Mouse (Mus musculus) midbrain, embryonic 16.5 days (tissue): ENCODE measurements around the gene Btbd6. TPM values are rescaled to one million over a fixed set of nuclear protein-coding genes. Genes with fewer than 3 reads are reported as not detected.
A peak's percentile ranks its signal among the peaks of the same experiment; 100 is the strongest.

Source experiments
- ATAC-seq: fragments of 200-750 bp; cut with Nextera tagmentation; 2 replicates; pipeline ENCODE4 v1.8.0; 2017; ENCODE audit warnings: moderate TSS enrichment
- H3K27ac ChIP-seq: fragments of 300-500 bp; sonication (generic); 2 replicates; pipeline ENCODE4 v1.5.1; 2014; ENCODE audit warnings: mild to moderate bottlenecking, low read length, mixed read lengths
- H3K27me3 ChIP-seq: fragments of 300-500 bp; sonication (generic); 2 replicates; pipeline ENCODE4 v1.6.1; 2014; ENCODE audit warnings: low read depth, low read length, mixed read lengths; ENCODE audit not compliant: control insufficient read depth, insufficient read depth
- H3K36me3 ChIP-seq: fragments of 300-500 bp; sonication (generic); 2 replicates; pipeline ENCODE4 v1.6.1; 2014; ENCODE audit warnings: mild to moderate bottlenecking, low read length, moderate library complexity, mixed read lengths; ENCODE audit not compliant: control insufficient read depth, insufficient read depth
- H3K4me1 ChIP-seq: fragments of 300-500 bp; sonication (generic); 2 replicates; pipeline ENCODE4 v1.6.1; 2014; ENCODE audit warnings: mild to moderate bottlenecking, low read length, mixed read lengths; ENCODE audit not compliant: control insufficient read depth, insufficient read depth
- H3K4me2 ChIP-seq: fragments of 300-500 bp; sonication (generic); 2 replicates; pipeline ENCODE4 v1.6.1; 2014; ENCODE audit warnings: mild to moderate bottlenecking, low read length, mixed read lengths
- H3K4me3 ChIP-seq: fragments of 300-500 bp; sonication (generic); 2 replicates; pipeline ENCODE4 v1.5.1; 2014; ENCODE audit warnings: low read depth, mild to moderate bottlenecking, low read length, moderate library complexity, mixed read lengths
- H3K9ac ChIP-seq: fragments of 300-500 bp; sonication (generic); 2 replicates; pipeline ENCODE4 v1.6.1; 2014; ENCODE audit warnings: low read depth, low read length, mixed read lengths
- H3K9me3 ChIP-seq: fragments of 300-500 bp; sonication (generic); replicated peaks from 2 replicates; pipeline ENCODE4 v1.6.1; 2014; ENCODE audit warnings: mild to moderate bottlenecking, low read length, mixed read lengths; ENCODE audit not compliant: control insufficient read depth, poor library complexity, severe bottlenecking
- whole genome bisulfite sequencing: fragments of 180-500 bp; shearing (Covaris S2); extraction: QIAGEN DNeasy Blood & Tissue Kit; methylation state at CpG from one replicate; pipeline ENCODE4 v1.1.7; 2014; 5-methylcytosine and 5-hydroxymethylcytosine counted together
- polyA plus RNA-seq: library from polyadenylated mRNA; unstranded; fragments of >200 nt; fragmentation: Nextera tagmentation; extraction: Ambion mirVana; gene quantifications from 2 replicates; pipeline ENCODE4 v1.2.1, GENCODE M21; 2015

Gene Btbd6
- polyA plus RNA-seq, 1 experiment from 2014 or later: 55.5 TPM

DNA sequence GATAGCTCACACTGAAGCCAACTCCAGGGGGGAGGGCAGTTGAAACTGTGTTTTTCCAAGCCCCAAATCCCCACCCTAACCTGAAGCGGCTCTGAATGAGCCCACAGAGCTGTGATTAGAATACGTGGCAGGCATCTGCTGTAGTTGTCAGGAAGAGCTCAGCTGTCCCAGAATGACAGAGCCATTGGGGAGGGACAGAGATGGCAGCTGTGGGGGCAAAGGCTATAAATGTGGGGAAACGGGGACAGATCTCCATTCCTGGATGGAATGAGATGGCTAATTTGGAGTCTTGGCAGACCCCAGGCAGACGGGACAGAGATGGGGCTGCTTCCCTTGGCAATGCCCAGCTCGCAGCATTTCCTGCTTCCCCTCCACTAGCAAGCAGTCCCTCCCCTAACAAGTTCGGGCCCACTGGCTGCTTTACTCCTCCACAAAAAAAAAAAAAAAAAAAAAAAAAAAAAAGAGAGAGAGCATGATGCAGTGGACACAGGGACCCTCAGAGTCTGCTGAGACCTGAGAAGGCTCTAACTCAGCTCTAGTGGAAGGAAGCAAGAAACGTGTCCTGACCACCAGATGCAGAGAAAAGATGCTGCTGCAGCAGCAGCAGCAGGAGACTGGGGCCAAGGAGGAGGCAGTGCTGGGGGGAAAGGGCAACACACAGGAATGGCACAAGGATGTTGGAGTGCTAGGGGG, 25.0 kb upstream of the Btbd6 start:
- Histone ChIP-seq H3K4me3 (no peak overlapping the region), H3K9me3 (no peaks in the 10 kb centered on the region), H3K27me3 (no peaks in the 10 kb centered on the region), H3K4me1 (peaks cover 5% of the 10 kb centered on the region; the same call in 1 of the 2 replicates), H3K27ac (peak overlapping the region; percentile 89), H3K9ac (peak overlapping the region; percentile 12; the same call in 1 of the 2 replicates), H3K4me2 (no peak overlapping the region), H3K36me3 (no peaks in the 10 kb centered on the region)
- no peak for ATAC-seq
- WGBS: 26% methylated on average over 7 of the region's 7 CpGs

DNA sequence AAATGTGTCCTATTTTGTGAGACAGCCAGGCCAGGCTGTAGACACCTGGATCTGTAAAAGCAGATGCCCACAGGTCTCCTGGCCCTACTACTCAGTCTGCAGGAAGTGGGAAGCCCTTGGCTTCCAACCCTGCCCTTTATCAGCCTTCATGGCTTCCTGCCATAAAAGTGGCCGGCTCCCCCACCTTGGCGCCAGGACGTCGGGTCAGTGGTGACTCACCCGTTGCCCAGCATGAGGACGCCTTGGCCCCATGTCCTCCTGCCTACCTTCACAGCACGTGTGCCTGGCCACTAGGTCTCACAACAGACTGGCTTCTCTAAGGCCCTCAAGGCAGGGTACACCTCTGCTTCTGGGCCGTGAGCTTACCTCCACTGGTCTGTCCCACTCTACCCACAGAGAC, 23.8 kb upstream of the Btbd6 start:
- Histone ChIP-seq H3K9me3 (no peaks in the 10 kb centered on the region), H3K9ac (no peak overlapping the region), H3K4me3 (no peak overlapping the region), H3K27me3 (no peaks in the 10 kb centered on the region), H3K4me1 (peaks cover 5% of the 10 kb centered on the region; the same call in 1 of the 2 replicates), H3K27ac (no peak overlapping the region), H3K36me3 (no peaks in the 10 kb centered on the region), H3K4me2 (no peak overlapping the region)
- ATAC-seq: no peak
- WGBS: 81% methylated on average over 8 of the region's 8 CpGs

DNA sequence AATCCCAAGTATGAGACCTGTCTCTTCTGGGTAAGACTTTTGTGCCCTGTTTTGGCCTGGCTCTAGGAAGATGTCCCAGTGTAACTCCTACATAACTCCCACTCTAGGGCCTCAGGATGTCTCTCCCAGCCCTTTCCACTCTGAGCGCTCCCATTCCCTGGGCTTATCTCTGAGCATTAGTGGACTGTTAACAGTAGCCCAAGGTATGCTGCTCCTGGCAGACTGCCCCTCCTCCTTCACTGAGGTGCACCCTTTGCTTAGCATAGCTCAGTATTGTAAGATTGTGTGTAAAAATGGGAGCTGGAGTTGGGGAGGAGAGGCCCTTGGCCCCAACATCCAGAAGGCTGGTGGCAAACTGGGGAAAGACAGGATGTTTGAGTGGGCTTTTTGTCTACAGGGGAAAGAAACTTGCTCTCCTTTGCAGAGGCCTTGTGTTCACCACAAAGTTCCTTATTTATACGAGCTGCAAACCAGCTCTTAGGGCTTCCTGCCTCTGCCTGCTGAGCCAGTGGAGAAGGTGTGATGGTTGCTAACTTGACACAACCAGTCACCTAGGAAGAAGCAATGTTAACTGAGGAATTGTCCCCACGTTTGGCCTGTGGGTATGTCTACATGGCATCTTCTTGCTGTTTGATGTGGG, 23.2 kb upstream of the Btbd6 start:
- H3K4me1 ChIP-seq: peaks cover 5% of the 10 kb centered on the region; the same call in 1 of the 2 replicates
- WGBS: 90% methylated on average over 3 of the region's 3 CpGs
- no peak overlapping the region for H3K9ac ChIP-seq
- H3K4me3 ChIP-seq: no peak overlapping the region
- no peak overlapping the region for H3K27ac ChIP-seq
- ATAC-seq: no peak
- H3K36me3 ChIP-seq: no peaks in the 10 kb centered on the region
- H3K4me2 ChIP-seq: no peak overlapping the region
- H3K27me3 ChIP-seq: no peaks in the 10 kb centered on the region
- no peaks in the 10 kb centered on the region for H3K9me3 ChIP-seq

DNA sequence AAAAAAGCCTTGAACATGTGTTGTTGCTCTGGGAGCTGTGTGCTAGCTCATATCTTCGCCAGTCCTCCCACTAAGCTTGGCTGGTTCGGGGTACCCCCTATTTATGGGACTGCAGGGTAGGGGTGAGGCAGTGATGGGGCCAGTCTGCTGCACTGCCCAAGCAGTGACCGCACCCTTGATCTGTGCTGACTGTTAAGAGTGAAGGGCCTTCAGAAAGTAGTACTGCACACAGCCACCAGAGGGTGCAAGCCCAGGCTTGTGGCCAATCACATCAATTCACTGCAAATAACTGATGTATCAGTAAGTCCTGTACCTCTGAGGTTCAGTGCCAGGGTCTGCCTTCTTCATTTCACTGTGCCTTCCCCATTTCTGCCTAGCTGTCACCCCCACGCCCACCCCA, 20.5 kb upstream of the Btbd6 start:
- peaks cover 2% of the 10 kb centered on the region; the same call in 1 of the 2 replicates for H3K4me1 ChIP-seq
- WGBS: 32% methylated on average over 4 of the region's 4 CpGs
- H3K27me3 ChIP-seq: no peaks in the 10 kb centered on the region
- no peak overlapping the region for H3K4me3 ChIP-seq
- no peak overlapping the region for H3K9ac ChIP-seq
- no peak for ATAC-seq
- H3K27ac ChIP-seq: no peak overlapping the region
- H3K4me2 ChIP-seq: no peak overlapping the region
- no peaks in the 10 kb centered on the region for H3K9me3 ChIP-seq
- H3K36me3 ChIP-seq: peaks cover 10% of the 10 kb centered on the region

DNA sequence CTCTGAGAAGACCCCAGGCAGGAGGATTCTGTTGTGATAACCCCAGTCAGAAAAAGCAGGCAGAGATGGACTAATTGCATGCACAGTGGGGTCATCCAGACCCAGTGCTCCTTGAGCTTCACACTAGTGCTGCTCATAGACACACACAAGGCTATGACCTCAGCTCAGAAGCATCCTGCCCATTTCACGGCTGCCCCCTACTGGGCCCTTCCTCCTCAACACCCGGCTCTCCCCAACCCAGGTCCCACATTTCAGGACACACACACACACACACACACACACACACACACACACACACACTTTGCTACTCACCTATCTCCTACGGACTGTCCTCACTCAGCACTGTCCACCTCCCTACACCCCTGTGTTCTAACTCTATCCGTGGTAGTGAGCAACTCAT, 18.0 kb upstream of the Btbd6 start:
- Histone ChIP-seq H3K4me3 (no peak overlapping the region), H3K27me3 (no peaks in the 10 kb centered on the region), H3K9ac (no peak overlapping the region), H3K4me1 (no peaks in the 10 kb centered on the region), H3K4me2 (no peak overlapping the region), H3K9me3 (no peaks in the 10 kb centered on the region), H3K36me3 (peaks cover 32% of the 10 kb centered on the region), H3K27ac (no peak overlapping the region)
- no peak for ATAC-seq
- WGBS: 38% methylated on average over 4 of the region's 4 CpGs

DNA sequence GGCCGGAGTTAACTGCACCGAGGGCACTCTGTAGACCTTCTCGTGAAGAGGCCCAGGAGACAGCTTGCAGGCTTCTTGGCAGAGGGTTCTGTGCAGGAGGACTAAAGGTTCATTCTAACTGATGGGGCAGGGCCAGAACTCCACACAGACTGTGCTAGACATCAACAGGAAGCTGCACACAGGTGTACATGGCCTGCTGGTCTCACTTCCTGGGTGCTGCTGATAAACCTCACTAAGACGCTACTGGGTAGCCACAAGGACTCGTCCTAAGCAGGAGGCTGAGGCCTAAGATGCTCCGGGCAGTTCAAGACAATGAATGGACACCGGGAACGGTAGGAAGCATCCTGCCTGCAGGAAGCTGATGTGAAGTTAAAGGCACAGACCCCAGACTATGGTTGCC, 16.9 kb upstream of the Btbd6 start:
- H3K4me1 ChIP-seq: no peaks in the 10 kb centered on the region
- H3K9me3 ChIP-seq: no peaks in the 10 kb centered on the region
- no peak overlapping the region for H3K9ac ChIP-seq
- no peaks in the 10 kb centered on the region for H3K27me3 ChIP-seq
- no peak overlapping the region for H3K4me2 ChIP-seq
- no peak overlapping the region for H3K27ac ChIP-seq
- H3K4me3 ChIP-seq: no peak overlapping the region
- H3K36me3 ChIP-seq: peaks cover 40% of the 10 kb centered on the region
- 87% methylated on average over 8 of the region's 8 CpGs for WGBS
- no peak for ATAC-seq

DNA sequence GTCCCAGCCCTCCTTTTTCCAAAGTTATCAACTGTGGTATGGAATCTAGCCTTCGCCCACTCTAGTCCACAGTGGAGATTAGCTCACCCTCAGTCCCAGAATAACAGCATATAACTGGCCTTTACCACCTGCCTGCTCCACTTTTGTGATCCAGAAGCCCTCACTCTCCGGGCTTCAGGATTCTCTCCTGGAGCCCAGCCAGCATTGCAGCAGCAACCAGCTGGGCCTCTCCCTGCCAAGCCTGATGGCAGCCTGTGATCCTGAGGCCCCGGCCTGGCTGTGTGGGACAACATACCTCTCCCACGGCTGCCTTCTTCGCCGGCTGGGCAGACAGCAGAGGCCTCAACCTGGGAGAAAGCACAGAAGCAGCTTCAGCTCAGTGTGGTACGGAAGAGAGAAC, 14.9 kb upstream of the Btbd6 start:
- Histone ChIP-seq H3K27me3 (no peaks in the 10 kb centered on the region), H3K9me3 (no peaks in the 10 kb centered on the region), H3K4me2 (no peak overlapping the region), H3K4me3 (no peak overlapping the region), H3K27ac (no peak overlapping the region), H3K9ac (no peak overlapping the region), H3K4me1 (no peaks in the 10 kb centered on the region), H3K36me3 (peaks cover 50% of the 10 kb centered on the region)
- no peak for ATAC-seq
- WGBS: 74% methylated on average over 7 of the region's 7 CpGs

DNA sequence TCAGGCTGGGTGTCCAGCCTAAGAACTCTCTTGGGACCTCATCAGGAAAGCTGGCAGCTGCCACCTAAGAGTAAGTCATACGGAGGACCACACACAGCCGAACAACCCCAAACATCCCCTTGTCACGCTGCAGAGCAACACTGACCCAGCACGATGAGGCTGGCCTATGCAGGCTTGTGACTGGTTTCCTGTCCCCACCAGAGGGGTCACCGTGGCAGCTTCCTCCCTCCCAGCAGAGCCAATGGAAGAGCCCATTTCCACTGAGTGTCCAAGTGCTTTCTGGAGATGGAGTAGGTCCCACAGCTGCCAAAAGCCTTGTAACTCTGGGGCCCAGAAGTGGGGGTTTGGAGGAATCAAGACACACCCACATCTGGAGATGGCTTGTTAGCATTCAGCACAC, 14.4 kb upstream of the Btbd6 start:
- no peak overlapping the region for H3K4me2 ChIP-seq
- ATAC-seq: no peak
- H3K4me3 ChIP-seq: no peak overlapping the region
- H3K9ac ChIP-seq: no peak overlapping the region
- H3K27ac ChIP-seq: no peak overlapping the region
- no peaks in the 10 kb centered on the region for H3K9me3 ChIP-seq
- no peaks in the 10 kb centered on the region for H3K4me1 ChIP-seq
- no peaks in the 10 kb centered on the region for H3K27me3 ChIP-seq
- WGBS: 79% methylated on average over 5 of the region's 5 CpGs
- peaks cover 50% of the 10 kb centered on the region for H3K36me3 ChIP-seq

DNA sequence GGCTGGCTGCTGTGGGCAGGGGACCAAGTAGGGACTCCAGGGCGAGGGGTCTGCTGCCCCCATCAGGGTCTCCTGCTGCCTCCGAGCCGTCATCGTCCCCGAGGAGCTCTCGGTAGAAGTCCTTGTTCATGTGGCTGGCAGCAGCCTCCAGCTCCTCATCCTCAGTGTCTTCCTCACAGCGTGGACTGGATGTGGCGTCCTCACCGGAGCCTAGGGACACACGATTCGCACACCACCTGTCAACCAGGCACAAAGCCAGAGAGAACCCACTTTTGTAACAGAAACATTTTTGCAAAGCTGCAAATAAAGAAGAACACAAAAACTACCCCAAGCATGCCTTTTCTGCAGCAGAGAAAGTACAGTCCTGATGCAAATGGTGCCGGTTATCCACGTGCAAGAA, 10.5 kb upstream of the Btbd6 start:
- no peak for ATAC-seq
- Histone ChIP-seq H3K4me3 (no peak overlapping the region), H3K27ac (no peak overlapping the region), H3K9ac (no peak overlapping the region), H3K4me1 (no peaks in the 10 kb centered on the region), H3K36me3 (peaks cover 63% of the 10 kb centered on the region), H3K9me3 (no peaks in the 10 kb centered on the region), H3K27me3 (no peaks in the 10 kb centered on the region), H3K4me2 (no peak overlapping the region)
- WGBS: 93% methylated on average over 13 of the region's 13 CpGs
